Mouse (Mus musculus): ENCODE measurements at regions not wholly inside any gene's neighbourhood (a gene's known extent, or its start where the extent isn't known, plus 50 kb on each side); places are given as distances from the start of the nearest gene placed in this dataset.

DNA sequence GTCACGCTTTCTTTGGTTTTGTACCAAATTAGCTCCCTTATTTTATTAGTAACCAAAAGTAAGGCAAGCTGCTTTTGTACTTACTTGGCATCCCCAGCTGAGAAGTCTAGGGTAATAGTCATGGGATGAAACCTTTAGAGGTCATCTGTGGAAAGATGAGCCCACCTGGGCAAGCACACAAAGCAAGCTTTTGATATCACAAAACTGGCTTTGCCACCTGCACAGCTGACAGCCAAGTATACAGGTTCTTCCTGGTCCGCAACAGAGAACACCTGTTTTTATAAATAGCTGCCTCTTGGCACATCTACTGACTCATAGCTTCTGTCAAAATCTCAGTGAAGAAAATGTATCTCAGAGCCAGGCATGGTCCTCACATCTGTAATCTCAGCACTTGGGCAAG is 197.2 kb downstream of the Arl4a start:
- no peak for DNase-seq
- intact Hi-C loops (cut with DNase I), result no loop called here

DNA sequence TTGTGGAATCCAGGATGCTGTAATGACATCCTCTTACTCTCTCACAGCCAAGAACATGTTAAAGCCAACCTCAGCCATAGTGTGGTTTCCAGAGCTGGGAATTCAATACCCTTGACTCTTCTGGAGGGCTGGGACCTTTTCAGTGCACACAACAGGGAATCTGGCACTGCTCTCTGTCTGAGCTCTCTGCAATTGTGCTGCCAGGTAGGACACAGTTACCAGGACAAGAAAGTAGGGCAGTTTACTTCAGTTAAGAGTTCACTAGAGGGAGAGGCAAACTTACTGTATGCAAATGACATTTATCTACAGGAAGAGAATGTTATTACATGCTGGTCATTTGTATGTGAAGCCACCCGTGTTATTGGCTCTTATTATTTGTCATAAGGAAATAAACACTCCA is 197.6 kb downstream of the Arl4a start:
- intact Hi-C loops (cut with DNase I), result no loop called here
- DNase-seq, result no peak

DNA sequence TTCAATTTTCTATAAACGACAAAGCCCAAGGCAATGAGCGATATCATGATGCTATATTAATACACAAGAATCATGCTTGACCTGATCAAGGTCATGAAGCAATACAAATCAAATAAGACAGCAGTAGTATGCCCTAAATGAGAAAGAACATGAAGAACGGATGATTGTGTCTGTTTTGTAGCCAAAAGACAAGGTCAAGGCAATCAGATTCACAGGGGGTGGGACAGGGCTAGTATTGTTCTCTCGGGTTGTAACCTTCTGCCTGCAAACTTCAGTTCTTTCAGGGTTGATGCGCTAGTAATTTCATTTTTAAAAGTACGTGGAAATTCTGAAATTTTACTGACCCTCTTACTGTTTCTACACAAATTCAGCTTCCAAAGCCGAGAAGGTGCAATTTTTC is 206.7 kb downstream of the Arl4a start:
- intact Hi-C loops (cut with DNase I), result no loop called here
- no peak for DNase-seq

DNA sequence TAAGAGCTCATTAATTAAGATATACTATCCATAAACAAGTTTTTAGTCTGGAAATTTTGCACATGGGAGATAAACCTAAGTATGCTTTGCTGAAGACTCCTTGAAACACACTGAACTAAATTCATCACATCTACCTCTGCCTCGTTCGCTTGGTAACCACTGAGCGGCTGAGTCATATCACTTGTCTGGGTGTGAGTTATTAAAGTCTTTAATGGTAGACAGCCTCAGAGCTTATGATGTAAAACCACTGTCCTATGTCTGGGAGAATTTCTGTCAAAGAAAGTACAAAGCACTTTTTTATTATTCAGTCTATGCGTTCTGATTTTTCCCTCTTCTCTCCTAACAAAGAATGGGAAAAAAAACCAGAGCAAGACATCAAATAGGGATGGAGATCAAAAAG is 207.3 kb downstream of the Arl4a start:
- intact Hi-C loops (cut with DNase I), result no loop called here
- DNase-seq, result no peak

DNA sequence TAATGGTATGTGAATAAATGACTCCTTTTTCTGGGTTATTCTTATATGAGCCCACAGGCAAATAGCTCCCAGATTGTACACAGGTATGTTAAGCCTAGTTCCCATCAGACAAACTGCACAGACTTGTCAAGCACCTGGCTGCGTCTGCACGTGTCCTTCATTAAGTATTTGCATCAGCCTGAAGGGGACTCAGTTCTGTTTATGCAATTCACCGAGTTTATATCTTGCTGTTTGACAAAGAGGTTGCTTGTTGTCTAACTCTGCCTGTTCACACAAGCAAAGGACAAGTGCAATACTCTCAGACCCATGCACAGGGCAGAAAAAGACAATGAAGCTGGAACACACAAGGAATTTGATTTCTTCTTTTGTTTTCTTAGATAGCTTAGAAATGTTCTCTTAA is 215.2 kb downstream of the Arl4a start:
- intact Hi-C loops (cut with DNase I), result no loop called here
- no peak for DNase-seq

DNA sequence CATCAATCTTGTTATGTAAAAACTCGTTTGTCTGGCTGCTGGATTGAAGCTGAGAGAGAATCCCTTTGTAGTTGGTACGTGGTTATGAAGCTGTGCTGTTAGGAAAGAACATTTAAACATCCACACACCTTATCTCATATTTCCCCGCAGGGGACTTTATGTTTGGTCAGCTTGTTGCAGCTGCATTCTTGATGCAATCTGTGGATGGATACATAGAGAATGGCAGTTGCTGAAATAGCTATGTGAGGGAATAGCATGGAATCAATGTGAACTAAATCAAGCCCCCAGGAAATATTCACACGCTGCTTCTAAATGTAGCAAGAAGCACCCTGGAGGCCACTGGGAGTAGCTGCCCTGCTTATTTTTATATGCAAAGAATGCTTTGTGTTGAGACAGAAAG is 236.3 kb downstream of the Arl4a start:
- DNase-seq, result no peak
- intact Hi-C loops (cut with DNase I), result no loop called here

DNA sequence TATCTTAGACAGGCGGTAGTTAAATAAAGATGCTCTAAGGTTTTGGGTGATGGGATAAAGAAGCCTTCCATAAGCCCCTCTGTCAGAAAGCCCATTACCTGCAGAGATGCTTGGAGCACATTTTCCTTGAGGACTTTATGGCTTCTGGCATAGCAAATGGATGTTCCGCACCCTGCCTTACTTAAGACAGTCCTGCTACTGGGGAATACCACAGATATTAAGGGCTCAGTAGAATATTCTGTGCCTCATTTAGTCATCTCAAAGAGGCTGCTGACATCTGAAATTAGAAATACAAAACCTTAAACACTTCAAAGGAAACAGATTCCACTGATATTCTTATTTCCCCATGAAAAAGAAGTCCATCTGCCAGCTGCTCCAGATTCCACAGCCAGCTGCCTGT is 240.0 kb downstream of the Arl4a start:
- intact Hi-C loops (cut with DNase I), result no loop called here

DNA sequence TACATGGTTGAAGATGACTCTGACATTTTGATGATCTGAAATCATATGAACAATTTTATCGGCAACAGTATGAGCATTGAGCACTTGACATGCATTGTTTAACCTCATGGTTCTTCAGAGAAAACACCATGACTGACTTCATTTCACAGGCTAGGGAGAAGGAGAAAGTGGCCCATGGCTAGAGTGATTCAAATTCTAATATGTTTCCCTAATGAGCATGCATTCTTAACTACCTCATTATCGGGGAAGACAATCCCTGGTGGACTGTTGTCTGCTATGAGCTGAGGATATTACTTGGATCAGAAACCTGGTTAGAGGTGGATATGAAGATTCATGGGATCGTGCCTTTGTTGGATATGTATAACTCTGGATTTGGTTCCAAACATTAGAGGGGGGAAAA is 240.9 kb downstream of the Arl4a start:
- no peak for DNase-seq
- intact Hi-C loops (cut with DNase I), result no loop called here

More for the DNA sequence above, 240.0 kb downstream of the Arl4a start:
- DNase-seq, result no peak

DNA sequence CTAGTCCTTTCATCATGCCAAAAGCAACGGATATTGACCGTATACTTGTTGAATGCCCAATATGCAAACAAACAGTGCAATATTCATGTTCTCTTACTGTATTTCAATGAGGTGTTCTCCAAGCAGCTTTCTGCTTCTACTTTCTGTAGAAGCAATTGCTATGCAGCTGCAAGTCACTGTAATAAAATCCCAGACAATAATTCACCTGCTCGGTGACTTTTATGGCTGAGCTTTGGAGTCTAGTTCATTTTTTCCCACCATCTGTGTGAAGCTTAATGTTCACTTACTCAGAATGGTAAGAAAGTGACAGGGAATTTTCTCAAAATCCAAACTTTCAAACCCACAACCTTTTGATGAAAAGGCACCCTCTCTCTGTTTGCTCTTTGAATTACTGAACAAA is 252.8 kb downstream of the Arl4a start:
- intact Hi-C loops (cut with DNase I), result no loop called here

DNA sequence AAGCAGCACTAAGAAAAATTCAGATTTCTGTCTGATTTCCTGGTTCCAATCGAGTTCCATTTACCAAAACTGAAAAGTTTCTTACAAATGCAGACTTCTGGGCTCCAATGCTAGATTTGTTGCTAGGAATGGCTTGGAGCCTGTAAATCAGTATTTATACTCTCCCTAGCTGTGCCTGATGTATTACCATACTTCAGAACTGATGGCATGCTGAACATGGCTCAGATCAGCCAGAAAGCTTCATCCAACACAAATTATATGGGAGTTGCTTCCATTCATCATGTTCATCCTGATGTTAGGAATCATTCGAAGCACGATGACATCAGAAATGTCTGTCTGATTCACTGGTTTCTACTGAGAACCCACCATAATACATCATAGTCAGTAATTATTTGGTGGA is 253.3 kb downstream of the Arl4a start:
- intact Hi-C loops (cut with DNase I), result no loop called here
- no peak for DNase-seq

More for the DNA sequence above, 252.8 kb downstream of the Arl4a start:
- DNase-seq, result no peak

DNA sequence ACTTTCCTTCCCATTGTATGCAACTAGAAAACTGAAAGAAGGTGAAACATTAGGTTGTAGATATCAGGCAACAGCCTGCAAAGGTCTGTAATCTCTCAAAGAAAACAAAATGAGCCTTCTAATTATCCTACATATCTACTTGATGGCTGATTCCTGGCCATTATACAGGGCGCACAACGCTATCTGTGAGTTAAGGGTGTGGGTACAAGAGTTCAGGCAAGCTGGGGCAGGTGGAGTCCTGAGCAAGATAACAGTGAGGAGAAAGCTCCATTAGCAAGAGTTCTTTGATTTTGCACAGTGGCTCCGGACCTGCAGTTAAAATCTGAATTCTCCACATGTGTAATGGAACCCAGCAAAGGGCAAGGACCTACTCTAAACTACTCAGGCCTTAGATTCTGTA is 261.7 kb downstream of the Arl4a start:
- no peak for DNase-seq

DNA sequence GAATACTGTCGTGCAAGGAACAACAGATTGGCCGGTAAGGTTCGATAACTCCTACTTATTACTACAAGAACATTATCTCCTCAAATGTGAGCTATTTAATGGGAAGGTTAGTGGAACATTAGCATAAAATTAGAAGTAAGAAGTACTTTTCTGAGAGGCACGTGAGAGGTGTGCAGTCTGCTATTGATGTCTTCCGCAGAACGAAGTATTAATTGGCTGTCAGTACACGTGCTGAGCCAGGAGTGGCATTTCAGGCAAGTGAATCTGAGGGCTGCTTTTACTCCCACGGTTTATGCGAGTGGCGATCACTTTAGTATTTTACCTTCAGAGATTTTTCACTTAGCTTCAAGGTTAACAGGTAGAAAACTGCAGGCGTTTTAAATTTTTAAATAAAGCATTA is 270.8 kb downstream of the Arl4a start:
- intact Hi-C loops (cut with DNase I), result no loop called here
- DNase-seq, result no peak

More for the DNA sequence above, 261.7 kb downstream of the Arl4a start:
- intact Hi-C loops (cut with DNase I), result no loop called here

DNA sequence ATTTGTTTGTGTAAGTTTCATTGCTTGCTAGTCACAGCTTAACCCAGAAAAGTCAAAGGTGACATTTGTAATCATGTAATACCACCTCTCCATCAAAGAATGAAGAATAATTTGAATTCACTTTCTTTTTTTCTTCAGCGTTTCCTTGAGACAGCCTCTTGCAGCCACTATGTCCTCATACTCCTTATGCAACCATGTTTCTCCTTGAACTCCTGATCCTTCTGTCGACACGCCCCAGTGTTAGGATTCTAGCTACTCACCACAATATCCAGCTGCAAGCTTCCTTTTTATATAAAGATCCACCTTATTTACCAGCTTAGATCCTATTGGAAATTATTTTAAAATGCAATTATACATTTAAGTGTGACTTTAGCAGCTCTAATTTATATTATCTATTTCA is 274.3 kb downstream of the Arl4a start:
- intact Hi-C loops (cut with DNase I), result no loop called here
- no peak for DNase-seq

DNA sequence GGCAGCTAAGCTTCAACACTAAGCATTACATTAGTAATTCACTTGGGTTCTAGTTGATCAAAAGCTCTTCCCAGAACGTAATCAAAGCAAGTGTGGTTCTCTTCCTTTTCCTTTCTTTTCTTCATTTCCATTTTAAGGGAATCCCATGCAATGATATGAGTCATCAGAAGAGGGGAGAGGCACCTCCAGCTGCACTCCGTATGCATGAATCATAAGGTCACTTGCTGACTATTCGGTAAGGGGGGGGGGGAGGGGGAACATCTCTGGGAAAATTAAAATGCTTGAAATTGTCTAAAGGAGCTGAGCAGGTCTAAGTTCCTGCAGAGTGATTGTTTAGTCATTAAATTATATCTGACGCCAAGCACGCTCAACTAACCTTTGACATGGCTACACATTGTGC is 275.9 kb downstream of the Arl4a start:
- intact Hi-C loops (cut with DNase I), result no loop called here

DNA sequence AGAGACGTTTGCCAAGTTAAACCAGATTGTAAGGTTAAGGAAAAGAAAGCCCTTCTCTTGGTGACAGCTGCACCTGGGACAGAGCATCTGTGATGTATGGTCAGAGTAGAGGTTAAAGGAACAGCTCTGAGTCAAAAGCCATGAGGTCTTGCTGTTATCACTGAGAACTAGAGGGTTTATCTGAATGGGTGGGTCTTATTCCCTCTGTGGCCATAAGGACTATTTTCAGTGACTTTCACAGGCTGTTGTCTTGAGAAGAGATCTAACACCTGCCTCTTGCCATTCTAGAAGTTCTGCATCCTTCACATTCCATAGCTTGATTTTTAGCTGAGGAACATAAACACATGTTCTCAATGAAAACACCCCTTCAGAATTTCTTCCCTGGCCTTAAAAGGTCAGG is 276.5 kb downstream of the Arl4a start:
- no peak for DNase-seq
- intact Hi-C loops (cut with DNase I), result no loop called here

More for the DNA sequence above, 275.9 kb downstream of the Arl4a start:
- no peak for DNase-seq

DNA sequence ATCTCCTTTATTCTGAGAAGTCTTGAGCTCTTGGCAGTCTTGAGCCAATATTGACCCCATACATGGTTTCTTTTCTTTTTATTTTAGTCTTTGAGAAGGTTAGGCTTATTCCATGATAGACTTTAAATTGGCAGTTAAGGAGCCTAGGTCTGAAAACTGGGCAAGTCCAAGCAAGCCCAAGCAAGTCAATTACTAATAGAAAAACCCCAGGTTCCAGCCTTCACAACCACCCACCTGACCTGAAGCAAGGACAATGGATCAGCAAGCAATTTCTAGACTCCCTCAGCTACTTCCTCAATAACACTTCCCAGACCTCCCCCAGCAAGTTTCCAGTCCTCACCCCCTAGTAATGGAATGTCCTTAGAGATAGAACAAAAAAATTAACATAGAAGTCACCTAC is 279.9 kb downstream of the Arl4a start:
- intact Hi-C loops (cut with DNase I), result no loop called here
- no peak for DNase-seq

DNA sequence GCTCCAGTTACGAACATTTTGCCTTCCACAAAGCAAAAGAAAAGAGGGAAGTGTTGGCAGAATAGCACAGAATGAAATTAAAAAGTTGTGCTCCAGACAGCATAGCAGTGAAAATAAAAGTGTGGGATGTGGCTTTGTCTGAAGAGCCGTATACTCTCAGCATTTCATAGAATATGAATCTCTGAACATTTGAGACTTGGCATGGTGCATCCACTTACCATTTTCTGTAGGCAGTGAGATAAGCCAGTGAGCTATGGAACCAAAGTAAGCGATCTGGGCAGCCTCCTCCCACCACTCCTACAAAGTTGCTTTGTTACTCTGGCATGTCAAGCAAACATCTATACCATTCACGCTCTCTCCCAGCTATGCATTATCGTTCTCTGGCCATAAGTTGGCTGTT is 286.0 kb downstream of the Arl4a start:
- intact Hi-C loops (cut with DNase I), result no loop called here
- no peak for DNase-seq

DNA sequence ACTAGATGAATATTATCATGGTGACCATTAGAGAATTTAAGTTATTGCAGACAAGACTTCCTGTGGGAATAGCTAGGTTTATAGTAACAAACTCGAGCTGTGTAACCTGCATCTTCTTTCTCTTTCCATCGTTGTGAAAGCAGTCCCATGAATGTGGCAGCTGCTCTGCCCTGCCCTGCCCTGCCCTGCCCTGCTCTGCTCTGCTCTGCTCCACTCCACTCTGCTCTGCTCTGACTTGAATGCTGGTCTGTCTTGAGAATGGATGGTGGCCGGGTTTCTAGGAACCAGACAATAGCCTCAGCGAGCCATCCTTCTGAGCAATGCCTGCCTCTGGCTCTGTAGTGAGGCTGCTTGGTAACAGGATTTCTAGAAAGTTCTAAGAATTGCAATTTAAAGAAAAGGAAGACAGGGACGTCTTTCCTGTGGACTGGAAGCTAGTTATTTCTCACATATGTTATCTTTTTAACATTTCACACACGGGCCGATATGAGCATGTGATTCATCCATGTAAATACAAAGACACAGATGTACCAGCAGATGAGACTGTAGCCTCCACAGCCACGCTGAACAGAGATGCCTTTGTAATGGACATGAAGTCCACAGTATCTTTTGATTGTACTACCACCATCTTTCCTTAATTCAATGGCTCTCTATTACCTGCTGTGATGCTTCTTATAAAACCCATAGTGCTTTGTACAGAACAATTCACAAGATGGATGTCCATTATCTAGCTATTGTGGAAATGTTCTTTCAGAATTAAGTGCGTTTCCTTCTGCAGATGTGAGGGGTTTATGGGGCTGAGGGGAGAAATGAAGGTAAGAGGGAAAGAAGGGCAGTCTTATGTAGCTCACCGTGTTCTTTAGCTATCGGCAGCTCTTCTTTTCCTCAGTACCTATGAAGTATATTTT is 295.4 kb downstream of the Arl4a start:
- DNase-seq, result no peak
- intact Hi-C loops (cut with DNase I), result no loop called here

DNA sequence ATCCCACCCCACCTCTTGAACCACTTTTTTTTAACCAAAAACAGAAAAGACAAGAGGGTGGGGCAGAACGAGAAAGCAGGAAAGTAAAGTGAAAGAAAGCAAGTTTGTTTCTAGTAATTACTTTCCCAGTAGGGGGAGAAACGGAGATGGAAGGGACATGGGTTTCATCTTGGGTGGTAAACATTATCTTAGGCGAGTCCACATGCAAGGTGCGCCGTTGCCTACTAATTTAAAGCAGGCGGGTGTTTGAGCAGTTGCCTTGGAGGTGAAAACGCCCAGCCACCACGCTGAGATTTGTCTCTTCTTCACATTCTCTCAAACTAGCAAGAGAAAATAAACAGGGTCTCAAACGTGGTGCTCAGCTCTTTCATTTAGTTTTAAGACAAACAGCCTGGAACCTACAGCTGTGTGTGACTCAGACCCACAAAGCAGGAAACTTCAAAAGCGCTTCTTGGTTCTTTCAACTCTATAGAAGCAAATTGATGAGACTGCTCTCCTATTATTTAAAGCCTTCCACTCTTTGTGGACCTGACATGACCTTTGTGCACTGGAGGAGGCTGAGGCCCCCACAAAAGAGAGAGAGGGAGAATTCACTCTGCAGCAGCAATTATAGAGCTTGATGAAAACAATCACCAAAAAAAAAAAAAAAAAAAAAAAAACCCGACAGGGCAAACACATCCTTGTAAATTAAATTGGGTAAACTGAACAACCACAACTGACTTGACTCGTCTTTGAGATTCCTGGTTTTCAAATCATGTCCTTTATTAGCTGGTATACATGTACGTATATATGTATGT is 296.6 kb downstream of the Arl4a start:
- no peak for DNase-seq
- intact Hi-C loops (cut with DNase I), result no loop called here

DNA sequence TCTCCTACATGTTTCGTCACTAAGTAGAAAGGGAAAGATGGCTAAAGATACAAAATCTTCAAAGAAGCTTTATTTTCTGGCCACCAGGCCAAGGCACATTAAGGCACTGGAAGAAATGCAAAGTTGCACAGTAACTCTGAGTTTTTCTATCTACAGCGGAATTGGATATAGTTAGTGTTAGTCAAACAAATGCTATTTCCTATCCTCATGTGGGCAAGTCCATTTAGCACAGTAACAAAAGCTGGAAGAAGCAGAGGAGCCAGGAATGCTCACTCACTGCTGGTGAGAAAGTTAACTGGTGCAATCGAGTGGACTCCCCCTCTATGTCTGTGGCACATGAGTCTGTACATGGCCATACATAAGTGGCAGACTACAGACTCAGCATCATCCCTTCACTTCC is 300.9 kb downstream of the Arl4a start:
- intact Hi-C loops (cut with DNase I), result no loop called here
- DNase-seq, result no peak

DNA sequence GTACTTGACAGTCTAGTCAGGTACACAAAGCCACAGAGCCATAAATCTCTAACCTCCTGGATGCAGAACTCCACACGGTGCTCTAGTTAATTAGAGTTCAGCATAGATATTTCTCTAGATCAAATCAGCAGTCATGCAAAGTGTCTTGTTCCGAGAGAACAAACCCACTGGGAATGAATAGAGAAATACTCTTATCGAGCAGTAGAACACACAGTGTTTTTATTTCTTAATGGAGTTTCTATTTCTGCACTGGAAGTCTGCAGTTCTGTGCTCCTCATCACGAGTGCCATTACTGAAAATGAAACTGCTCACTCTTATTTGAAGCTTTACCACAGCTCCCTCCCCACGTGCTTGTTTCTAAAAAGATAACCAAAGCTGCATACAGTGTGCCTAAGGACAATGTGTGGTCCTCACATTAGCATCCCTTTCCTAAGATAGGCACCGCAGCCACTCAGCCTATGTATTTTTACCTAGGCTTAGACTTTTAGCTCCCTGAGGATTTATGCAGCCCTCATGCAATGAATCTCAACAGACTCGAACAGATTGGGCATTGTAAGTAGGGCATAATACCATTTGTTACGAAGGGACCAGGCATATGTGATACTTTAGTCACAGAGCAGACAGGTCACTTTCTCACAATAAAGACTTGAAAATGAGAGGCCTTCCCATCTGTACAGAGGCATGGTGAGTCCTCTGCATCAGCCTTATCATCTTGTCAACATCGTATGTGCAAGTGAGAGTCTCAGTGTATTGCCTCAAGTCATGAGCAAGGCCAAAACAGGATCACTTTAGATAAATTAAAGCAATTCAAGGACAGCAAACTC is 301.5 kb downstream of the Arl4a start:
- intact Hi-C loops (cut with DNase I), result no loop called here
- no peak for DNase-seq
